Mouse (Mus musculus) heart, postnatal 4 days (tissue): ENCODE measurements at regions not wholly inside any gene's neighbourhood (a gene's known extent, or its start where the extent isn't known, plus 50 kb on each side); places are given as distances from the start of the nearest gene placed in this dataset.
"Not testable (repeated sequence)": the region's sequence is repeated elsewhere in the genome, so short reads cannot be mapped to it uniquely, and the experiment has no call there.

Experiments used
- DNase-seq: peaks from one replicate; pipeline ENCODE4 v3.0.0; 2021

DNA sequence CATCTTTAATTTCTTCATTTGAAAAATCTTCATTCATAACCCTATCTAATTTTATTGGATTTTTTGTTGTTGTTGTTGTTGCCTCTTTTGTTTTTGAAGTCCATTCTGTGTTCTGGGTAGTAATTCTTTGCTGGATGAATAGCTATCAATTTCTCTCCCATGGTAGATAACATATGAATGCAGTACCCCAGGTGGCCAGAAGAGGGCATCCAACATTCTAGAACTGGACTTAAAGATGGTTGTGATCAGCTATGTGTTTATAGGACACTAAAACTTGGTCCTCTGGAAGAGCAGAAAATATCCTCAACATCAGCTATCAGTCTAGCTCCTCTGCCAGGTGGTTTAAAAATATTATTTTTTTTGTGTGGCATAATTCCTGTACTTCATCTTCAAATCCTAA, 73.0 kb downstream of the Prl2c3 start:
- peak; percentile 29 for DNase-seq

DNA sequence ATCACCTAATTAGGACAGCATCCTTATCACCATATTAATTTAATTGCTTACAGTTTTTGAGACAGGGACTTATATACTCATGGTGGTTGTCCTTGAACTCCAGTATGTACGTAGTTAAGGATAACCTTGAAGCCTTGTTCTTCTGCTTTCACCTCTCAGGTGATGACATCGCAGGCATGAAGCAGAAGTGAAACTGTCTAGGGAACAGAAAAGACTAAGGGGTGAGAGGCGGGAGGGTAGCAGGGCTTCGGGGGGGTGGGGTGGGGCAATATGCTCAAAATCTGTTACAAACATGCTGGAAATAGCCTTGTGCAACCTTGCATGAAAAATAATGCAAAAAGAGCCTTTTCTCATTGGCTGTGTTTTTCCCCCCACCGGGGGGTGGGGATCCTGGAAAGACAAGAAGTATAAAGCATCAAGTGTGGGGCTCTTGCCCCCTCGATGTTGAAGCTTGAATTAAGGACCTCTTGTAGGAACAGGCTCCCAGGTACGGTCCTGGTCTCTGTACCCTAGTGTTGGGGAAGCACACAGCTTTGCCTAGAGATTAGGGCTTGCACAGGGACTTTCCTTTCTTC, 81.8 kb downstream of the Prl2c3 start:
- DNase-seq, result not testable (repeated sequence)

DNA sequence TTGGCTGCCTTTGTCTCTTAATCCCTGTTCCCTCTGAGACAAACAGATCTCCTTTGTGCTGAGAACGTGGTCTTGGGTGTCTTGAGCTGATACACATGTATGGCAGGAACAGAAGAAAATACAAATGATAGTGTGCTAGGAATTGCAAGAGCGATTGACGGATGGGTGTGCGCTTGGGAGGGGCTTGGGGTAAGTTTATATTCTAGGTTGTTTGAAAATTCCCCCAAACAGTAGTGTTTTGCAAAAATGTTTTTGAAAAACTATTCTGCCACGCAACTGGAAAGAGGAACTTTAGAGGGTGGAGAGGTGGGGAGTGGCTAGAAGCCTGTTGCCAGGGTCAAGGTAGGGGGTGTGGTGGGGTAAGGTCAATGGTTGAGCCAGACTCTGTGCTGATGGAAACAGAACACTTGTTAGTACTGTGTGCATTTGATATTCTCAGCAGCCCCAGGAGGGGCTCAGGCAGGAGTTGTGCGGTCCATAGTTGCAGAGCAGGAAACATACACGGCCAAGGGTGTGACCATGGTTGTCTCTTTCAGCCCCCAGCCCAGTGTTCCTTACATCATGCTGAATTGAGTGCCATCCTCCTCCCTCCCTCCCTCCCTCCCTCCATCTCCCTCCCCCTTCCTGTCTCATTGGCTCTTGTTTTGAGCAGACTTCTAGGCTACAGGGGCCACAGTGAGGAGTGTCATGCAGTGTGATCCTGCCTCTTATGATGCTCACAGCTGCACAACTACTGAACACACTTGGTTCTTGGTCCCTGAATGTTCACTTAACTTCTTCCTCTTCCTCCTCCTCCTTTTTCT, 88.2 kb downstream of the Prl2c3 start:
- DNase-seq, result no peak

DNA sequence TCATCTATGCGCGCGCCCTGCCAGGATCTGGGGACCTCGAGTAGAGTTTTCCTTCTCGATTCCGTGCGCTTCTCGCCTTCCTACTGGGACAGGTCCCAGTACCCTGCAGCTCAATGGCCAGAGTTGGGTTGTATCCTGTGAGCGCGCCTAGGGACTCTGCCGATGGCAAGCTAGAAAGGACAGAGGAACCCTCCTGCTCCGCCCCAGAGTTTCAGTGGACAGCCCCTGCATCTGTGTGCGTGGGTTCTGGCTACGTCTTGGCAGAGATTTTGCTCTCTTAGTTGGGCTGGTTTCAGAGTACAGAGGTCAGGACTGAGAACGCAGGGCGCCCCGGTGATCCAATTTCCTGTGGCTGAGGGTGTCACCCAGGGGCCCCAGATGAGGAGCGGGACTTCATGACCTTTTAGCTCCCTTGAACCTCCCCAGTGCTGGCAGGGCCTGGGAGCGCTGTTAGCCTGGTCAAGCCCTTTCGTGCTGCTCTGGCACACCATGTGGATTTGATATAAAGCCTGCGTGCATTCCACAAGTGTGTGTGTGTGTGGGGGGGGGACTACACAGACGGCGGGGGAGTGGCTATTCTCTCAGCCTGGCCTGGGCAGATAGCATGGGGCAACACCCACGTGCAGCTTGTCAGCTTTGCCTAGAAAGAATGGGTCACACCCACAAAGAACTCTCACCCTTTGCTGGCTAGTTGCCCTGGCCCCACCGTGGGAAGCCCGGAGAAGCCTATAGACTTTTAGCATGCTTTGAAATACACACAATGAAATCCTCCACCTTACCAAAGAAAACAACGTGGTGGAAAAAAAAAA, 96.9 kb downstream of the Prl2c3 start:
- DNase-seq, result peak; percentile 61

DNA sequence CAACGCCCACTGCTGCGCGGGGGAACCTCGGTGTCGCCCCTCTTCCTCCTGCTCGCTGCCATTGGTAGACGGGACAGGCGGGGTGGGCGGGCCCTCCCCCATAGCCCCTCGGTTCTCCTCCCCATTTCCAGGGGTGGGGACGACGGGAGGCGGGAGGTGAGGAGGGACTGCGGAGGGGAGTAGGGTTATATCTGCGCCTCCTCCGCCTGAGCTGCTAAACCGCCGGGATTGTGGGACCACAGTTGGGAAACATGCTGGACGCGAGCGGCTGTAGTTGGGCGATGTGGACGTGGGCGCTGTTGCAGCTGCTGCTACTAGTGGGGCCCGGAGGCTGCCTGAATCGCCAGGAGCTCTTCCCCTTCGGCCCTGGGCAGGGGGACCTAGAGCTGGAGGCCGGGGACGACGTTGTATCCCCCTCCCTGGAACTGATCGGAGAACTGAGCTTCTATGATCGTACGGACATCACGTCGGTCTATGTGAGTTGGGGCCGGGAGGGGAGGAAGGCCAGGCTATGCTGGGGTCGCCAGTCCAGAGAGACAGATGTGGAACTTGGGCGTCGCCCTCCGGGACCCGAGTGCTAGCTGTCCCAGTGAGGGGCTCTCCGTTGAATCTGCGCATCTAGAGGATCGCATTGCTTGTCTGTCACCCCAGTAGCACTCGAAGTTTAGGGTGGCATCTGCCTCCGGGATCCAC, 97.6 kb downstream of the Prl2c3 start:
- DNase-seq, result peak; percentile 54

DNA sequence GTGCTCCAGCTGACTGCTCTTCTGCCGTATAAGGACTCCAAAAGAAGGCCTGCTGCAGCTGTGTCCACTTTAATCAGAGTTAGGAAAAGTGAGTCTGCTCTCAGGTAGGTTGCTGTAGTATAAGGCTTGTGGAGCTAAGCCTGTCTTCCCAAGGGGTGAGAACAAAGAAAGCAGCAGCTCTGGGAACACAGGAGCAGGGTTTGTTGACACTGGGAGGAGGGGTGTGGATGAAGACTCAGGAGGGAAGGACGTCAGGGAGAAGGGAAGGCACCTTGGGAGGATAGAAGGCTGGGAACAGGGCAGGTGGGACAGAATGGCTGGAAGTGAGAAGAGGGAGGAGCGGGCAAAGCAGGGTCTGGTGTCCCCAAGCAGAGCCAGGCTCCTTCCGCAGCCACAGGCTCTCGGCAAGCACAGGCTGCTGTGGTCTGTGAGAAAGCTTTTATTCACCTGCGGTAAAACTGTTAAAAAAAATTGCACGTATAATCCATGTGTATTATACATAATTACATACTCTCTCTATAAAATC, 106.2 kb downstream of the Prl2c3 start:
- not testable (repeated sequence) for DNase-seq

DNA sequence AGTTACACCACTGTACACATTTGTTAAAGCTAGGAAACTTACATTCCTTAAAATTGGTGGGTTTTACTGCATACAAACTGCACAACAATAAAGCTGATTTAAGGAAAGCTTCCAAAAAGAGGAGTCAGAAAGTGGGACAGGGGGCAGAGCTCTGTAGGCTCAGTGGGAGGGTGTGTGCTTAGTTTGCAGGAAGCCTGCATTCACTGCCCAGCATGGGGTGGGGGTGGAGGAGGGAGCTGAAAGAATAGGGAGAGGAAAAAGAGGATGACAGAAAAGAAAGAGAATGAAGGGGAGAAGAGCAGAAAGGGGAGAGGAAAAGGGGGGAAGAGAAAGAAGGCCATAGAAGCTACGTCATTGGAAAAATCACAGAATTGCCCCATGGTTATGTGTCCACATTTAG, 111.1 kb downstream of the Prl2c3 start:
- DNase-seq, result not testable (repeated sequence)

DNA sequence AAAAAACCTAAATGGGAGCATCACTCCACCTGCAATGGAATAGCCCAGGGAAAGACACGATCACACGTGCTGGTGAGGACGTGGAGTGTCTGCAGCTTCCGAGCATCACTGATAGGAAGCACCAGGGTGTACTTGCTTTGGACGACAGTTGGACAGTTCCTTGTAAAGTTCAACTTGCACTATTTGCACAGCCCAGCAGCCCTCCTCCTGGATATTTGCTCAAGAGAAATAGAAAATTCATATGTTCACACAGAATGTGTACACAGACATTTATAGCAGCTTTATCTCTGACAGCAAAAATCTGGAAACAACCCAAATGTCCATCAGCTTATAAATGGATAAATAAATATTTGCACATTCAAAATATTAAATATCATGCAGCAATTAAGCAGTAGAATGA, 111.7 kb downstream of the Prl2c3 start:
- not testable (repeated sequence) for DNase-seq

DNA sequence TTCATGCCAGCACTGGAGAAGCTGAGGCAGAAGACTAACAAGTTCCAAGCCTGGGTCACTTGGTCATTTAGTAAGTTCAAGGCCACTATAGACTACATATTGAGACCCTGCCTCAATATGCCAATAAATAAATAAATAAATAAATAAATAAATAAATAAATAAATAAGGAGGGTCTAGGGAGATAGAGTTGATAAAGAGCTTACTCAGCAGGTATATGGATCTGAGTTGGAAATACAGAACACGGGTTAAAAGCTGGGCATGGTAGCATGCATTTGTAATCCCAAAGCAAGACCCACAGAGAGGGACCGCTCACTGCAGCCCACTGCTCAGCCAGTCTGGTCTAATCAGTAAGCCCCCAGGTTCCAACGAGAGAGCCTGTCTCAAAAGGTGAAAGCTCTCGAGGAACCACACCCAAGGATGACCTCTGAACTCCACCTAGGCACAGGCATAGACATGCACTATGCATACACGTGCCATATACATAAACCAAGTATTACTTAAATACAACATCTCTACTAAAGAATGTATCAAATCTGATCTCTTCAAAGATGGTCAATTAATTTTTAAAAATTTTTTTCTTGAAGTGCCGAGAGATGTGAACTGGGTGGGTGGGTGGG, 115.4 kb downstream of the Ero1lb start:
- not testable (repeated sequence) for DNase-seq

DNA sequence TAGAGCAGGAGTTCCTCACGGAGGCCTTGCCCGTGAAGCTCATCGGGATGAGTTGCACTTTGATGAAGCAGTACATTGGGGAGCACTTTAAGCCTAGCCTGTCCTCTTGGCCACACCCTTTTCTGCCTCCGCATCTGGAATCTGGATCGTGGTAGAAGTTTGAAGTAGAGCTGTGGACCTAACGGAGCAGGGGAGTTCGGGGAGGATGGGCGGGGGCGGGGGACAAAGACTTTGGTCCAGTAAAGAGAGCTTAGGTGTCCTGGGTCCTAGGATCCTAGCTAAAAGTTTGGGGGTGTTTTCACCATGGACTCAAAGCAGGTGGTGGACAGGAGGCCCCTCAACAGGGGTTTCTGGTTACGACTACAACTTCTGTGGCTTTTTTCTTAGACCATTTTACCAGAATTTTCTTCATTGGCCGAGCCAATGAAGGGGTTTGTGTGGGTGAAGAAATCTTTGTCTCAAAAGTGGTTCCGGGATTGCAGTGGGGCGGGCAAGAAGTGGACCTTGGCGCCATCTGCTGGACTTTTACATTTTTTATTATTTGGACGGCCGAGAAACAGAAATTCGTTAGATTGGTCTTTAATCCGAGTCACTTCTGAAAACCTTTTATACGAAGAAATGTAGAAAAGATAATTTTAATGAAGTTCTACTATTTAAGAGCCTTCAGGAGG, 114.7 kb downstream of the Ero1lb start:
- DNase-seq, result peak; percentile 67

DNA sequence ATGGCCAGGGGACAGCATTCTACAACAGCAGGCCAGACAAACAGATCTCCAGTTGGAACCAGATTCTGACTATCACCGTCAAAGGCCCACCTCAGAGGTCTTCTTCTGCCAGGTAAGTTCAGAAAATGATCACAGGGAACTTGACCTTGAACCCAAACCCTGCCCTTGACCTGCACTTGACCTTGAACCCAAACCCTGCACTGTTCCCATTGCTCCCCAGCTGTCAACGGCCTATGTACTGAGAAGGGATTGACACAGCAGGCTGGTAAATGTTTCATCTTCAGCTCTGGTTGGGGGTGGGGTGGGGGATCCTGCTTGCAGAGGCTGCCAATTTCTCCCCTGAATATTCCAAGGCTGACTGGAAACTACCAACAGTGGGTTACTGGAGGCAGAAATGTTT, 111.7 kb downstream of the Ero1lb start:
- no peak for DNase-seq

DNA sequence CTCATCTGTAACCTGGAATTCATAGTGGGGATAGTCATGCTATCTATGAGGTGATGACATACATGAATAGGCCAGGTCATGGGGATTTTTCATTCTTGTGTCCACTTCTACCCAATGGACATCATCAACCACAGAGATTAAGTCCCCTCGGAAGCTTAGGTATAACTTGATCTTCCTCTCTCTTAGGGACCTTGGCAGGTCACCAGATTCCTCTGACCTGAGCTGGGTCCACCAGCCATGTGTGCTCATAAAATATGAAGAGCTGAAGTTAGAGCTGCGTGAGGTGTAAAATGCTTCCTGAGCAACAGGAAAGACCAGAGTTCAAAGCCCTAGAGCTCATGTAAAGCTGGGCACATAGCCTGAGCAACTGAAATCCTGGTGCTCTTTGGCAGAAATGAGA, 105.3 kb downstream of the Ero1lb start:
- DNase-seq, result not testable (repeated sequence)

DNA sequence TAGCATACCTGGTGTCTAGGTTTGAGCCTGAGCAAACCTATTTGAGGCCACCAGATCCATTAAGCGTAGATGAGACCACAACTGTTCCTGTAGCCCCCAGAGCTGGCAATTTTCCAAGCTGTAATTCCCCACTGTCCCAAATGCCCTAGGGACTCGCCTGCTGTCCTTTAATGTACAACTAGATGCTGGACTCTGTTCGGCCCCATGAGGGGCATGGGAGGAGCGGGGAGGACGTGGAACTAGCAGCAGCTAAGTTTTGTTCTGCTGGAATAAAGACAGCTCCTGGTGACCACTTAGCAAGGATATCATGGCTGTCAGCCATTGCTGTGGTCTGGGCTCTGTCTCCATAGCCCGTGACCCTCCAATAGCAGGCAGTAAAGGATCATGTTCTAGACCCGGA, 103.1 kb downstream of the Ero1lb start:
- not testable (repeated sequence) for DNase-seq

DNA sequence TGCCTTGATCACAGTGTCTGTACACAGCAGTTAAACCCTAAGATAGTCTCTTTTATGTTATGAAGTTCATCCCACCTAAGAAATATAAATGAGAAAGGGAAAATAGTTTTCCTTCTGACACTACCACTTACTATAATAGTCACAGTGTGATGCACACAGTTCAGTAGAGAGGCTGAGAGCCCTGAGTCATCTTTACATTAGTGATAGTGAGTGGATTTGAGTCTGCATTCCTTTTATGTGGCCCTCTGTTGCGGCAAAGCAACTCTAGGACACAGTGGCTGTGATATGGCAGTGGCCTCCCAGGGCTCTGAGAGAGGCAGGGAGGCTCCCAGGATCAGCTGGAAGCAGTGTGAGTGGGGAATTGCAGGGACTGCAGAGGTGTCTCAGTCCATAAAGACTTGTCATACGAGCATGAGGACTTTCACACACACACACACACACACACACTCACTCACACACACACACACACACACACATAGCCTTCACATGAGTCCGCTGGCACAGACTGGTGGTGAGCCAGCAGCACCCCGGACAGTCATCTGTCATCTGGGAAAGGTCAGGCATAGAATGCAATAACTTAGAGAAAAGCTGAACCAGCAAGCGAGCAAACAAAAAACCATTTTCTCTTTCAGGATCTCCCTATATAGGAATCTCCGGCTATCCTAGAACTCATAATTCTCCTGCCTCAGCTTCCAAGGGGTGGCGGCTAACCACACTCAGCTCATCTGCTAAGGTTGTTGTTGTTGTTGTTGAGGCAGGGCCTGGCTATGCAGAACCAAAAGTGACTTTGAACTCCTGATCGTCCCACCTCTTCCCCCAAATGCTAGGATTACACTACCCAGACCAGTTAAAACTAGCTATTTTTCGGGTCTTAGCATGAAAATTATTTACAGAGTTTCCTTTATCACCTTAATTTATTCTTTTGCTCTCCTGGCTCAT, 102.3 kb downstream of the Ero1lb start:
- not testable (repeated sequence) for DNase-seq

DNA sequence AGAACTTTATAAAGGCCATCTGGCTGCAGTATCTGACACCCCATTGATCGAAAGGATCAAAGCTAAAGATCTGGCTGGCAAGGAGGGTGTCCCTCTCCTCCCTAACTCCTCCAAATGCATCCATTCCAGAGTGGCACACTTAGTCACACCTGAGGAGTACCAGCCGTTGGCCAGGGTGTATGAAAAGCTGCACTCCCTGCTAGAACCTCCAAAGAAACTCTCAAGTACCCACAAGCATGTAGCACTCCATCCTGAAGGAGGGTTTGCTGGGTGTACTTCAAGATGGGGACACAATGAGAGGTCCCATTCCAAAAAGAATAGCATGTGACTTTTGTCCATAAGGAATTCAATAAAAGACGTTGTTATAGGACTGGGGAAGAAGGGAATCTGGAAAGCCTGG, 100.4 kb downstream of the Ero1lb start:
- DNase-seq, result not testable (repeated sequence)
